Mouse (Mus musculus): Measurements from ENCODE around the gene Sec63. TPM values are rescaled to one million over a fixed set of nuclear protein-coding genes. Genes with fewer than 3 reads are reported as not detected.

The Sec63 gene
- polyA plus RNA-seq, 1 experiment from 2014 or later = 31.5 TPM

DNA sequence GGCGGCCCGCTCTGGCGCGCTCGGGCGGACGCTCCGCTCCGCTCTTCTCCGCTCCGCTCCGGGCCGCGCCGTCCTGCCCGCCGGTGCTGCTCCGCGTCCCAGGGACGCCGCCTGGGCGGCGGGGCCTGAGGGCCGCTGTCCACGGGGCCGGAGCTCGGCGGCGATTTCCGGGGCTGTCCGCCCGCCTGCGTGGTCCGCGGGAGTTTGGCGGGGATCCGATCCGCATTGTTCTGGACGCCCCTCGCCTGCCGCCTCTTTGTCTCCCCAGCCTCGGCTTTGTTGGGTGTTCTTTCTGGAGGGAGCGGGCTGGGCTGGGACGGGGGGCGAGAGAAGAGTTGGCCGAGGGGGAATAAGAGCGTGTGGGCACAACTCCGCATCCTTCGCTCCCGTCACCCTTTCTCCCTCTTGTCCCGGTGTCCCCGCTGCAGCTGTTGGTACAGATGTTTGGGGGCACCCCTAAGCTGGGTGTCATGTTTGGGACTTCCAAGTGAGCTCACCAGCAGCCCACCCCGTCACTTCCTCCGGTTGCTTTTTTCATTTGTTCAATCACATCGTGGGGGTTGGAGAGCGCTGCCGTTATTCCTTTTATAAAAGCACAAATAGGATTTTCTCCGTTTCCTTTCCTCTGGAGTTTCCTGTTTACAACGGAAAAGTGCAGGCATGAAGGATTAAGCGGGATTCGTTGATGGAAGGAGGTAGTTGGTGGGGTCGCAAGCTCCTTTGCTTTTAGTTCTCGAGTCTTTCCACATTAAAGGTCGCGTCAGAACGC, 789 bp downstream of the Sec63 start:
- Histone ChIP-seq H3K9me3 (replicated peaks) (no peaks in the 10 kb centered on the region), H3K27me3 (no peaks in the 10 kb centered on the region), H3K27ac (peak overlapping the region; percentile 94), H3K4me3 (peak overlapping the region; percentile 98), H3K4me2 (replicated peaks) (peak overlapping the region; percentile 83), H3K4me1 (peaks cover 23% of the 10 kb centered on the region), H3K9ac (peak overlapping the region; percentile 99), H3K36me3 (no peaks in the 10 kb centered on the region)
- peak; percentile 65 for ATAC-seq (ENCODE audit: low FRiP score)
- WGBS = under 1% methylated on average over 66 of the region's 66 CpGs

DNA sequence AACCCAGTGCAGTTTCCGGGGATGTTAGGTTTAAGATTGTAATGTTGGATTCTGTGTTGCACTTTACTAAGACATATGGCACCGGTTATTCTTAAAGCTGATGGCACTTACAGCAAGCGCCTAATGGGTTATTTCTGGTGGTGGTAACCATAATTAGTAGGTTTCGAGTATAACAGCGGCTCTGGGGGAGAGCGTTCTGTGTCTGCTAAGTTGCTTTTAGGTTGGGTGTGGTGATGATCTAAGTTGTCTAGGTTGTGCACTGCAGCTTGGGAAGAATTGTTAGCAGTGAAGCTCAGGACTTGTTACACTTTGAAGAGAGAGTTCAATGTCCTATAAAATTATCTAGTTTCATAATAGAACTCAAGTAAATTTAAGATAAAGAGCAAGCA, 1.4 kb downstream of the Sec63 start:
- 1% methylated on average over 6 of the region's 6 CpGs for WGBS
- Histone ChIP-seq H3K36me3 (no peaks in the 10 kb centered on the region), H3K27me3 (no peaks in the 10 kb centered on the region), H3K9ac (peak overlapping the region; percentile 99), H3K9me3 (replicated peaks) (no peaks in the 10 kb centered on the region), H3K4me2 (replicated peaks) (peak overlapping the region; percentile 83), H3K4me1 (peaks cover 23% of the 10 kb centered on the region), H3K27ac (no peak overlapping the region), H3K4me3 (peak overlapping the region; percentile 98)
- no peak for ATAC-seq (ENCODE audit: low FRiP score)

DNA sequence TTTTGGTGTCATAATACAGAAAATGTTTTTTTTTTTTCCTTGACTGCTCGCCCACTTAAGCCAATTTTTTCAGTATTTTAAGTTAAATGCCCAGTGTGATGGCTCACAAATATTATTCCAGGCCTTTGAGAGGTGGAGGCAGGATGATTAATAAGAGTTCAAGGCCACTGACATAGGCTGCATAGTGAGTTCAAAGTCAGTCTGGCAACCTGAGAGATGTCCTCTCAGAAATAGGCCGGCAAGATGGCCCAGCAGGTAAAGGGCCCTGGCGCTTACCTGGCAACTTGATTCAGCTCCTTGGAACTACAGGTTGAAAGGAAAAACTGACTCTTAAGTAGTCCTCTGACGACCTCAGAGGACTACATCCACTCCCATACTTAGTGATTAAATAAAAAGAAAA, 1.9 kb downstream of the Sec63 start:
- Histone ChIP-seq H3K27me3 (no peaks in the 10 kb centered on the region), H3K4me1 (peaks cover 23% of the 10 kb centered on the region), H3K36me3 (no peaks in the 10 kb centered on the region), H3K9me3 (replicated peaks) (no peaks in the 10 kb centered on the region), H3K9ac (peak overlapping the region; percentile 33; the same call in 1 of the 2 replicates), H3K4me3 (peak overlapping the region; percentile 98), H3K27ac (no peak overlapping the region), H3K4me2 (replicated peaks) (peak overlapping the region; percentile 83)
- 50% methylated on average over 4 of the region's 4 CpGs for WGBS
- ATAC-seq (ENCODE audit: low FRiP score) = no peak

GRCm38 (mm10) chr10:42765344-42765743, 4.0 kb downstream of the Sec63 start:
- no peak overlapping the region for H3K4me3 ChIP-seq
- ATAC-seq (ENCODE audit: low FRiP score) = no peak

DNA sequence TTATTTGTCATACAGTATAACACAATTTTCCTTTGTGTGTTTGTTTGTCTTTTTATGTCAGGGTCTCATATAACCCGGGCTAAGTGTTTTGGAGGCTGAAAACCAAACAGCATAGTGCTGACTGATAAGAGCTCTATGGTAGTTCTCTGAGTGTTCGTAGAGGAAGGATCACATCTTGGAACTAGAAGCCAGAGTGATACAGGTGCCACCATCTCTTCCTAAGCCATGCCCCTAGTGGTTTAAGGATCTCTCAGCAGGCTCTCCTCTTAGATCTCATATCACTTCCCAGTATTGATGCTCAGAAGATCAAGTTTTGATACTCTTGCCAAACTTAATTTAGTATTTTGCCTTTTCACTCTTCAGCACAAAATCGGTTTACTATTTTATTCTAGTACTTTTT, 14.2 kb downstream of the Sec63 start:
- 94% methylated on average over 3 of the region's 3 CpGs for WGBS
- no peaks in the 10 kb centered on the region for H3K27me3 ChIP-seq
- no peak overlapping the region for H3K27ac ChIP-seq
- ATAC-seq (ENCODE audit: low FRiP score) = no peak
- H3K4me3 ChIP-seq = no peak overlapping the region
- no peaks in the 10 kb centered on the region for H3K36me3 ChIP-seq
- H3K4me1 ChIP-seq = no peaks in the 10 kb centered on the region
- no peak overlapping the region for H3K4me2 ChIP-seq (replicated peaks)
- no peak overlapping the region for H3K9ac ChIP-seq
- H3K9me3 ChIP-seq (replicated peaks) = no peaks in the 10 kb centered on the region

More at GRCm38 (mm10) chr10:42765344-42765743, 4.0 kb downstream of the Sec63 start:
- Histone ChIP-seq H3K4me1 (peaks cover 23% of the 10 kb centered on the region), H3K9ac (no peak overlapping the region), H3K27me3 (no peaks in the 10 kb centered on the region), H3K4me2 (replicated peaks) (no peak overlapping the region), H3K9me3 (replicated peaks) (no peaks in the 10 kb centered on the region), H3K36me3 (no peaks in the 10 kb centered on the region), H3K27ac (no peak overlapping the region)

DNA sequence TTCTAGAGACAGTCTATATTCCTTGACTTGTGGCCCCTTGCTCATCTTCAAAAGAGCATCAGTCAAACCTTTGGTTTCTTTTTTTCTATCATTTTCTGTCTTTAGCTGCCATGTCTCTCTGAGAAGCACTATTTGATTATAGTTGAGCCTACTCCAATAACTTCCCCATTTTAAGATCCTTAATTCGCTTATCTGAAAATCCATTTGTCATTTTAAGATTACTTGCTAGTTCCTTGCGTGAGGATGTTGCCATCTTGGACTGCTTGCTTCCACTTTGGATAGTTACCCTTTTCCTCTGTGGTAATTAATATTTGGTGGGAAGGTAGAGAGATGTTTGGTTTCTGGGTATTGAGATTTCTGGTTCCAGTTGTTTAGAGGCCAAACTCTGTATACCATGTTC, 19.5 kb downstream of the Sec63 start:
- H3K4me1 ChIP-seq = no peaks in the 10 kb centered on the region
- WGBS = 94% methylated on average over 2 of the region's 2 CpGs
- no peak overlapping the region for H3K27ac ChIP-seq
- no peak for ATAC-seq (ENCODE audit: low FRiP score)
- H3K4me2 ChIP-seq (replicated peaks) = no peak overlapping the region
- no peaks in the 10 kb centered on the region for H3K27me3 ChIP-seq
- H3K9me3 ChIP-seq (replicated peaks) = no peaks in the 10 kb centered on the region
- no peak overlapping the region for H3K4me3 ChIP-seq
- H3K9ac ChIP-seq = no peak overlapping the region
- no peaks in the 10 kb centered on the region for H3K36me3 ChIP-seq

DNA sequence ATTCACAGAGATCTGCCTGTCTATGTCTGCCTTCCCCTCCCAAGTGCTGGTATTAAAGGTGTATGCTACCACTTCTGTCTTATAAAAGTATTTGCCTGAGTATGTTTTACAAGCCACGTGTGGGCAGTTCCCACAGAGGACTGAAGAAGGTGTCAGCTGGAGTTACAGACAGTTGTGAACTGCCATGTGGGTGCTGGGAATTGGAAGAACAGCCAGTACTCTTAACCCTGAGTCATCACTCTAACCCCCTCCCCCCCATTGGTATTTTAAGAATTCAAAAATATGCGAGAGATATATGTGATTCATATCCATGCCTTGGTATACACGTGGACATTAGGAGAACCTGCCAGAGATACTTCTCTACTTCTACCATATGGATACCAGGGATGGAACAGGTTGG, 20.4 kb downstream of the Sec63 start:
- no peak overlapping the region for H3K9ac ChIP-seq
- H3K27me3 ChIP-seq = no peaks in the 10 kb centered on the region
- no peak for ATAC-seq (ENCODE audit: low FRiP score)
- no peaks in the 10 kb centered on the region for H3K9me3 ChIP-seq (replicated peaks)
- no peaks in the 10 kb centered on the region for H3K36me3 ChIP-seq
- no peak overlapping the region for H3K4me2 ChIP-seq (replicated peaks)
- H3K4me3 ChIP-seq = no peak overlapping the region
- no peaks in the 10 kb centered on the region for H3K4me1 ChIP-seq
- no peak overlapping the region for H3K27ac ChIP-seq
- 62% methylated on average over 3 of the region's 3 CpGs for WGBS

- no peak overlapping the region for H3K4me2 ChIP-seq (replicated peaks)
- no peak overlapping the region for H3K27ac ChIP-seq
- WGBS = 81% methylated on average over 3 of the region's 3 CpGs
- H3K9ac ChIP-seq = no peak overlapping the region
- no peaks in the 10 kb centered on the region for H3K4me1 ChIP-seq
- ATAC-seq (ENCODE audit: low FRiP score) = no peak
- H3K9me3 ChIP-seq (replicated peaks) = no peaks in the 10 kb centered on the region
- H3K27me3 ChIP-seq = no peaks in the 10 kb centered on the region
- no peak overlapping the region for H3K4me3 ChIP-seq
- peaks cover 30% of the 10 kb centered on the region for H3K36me3 ChIP-seq
Observed at GRCm38 (mm10) chr10:42800922-42801321, 39.6 kb downstream of the Sec63 start.

- no peak overlapping the region for H3K4me3 ChIP-seq
- no peak overlapping the region for H3K9ac ChIP-seq
- WGBS = 60% methylated on average over 6 of the region's 6 CpGs
- H3K4me2 ChIP-seq (replicated peaks) = no peak overlapping the region
- ATAC-seq (ENCODE audit: low FRiP score) = no peak
- no peaks in the 10 kb centered on the region for H3K9me3 ChIP-seq (replicated peaks)
- no peak overlapping the region for H3K27ac ChIP-seq
- peaks cover 68% of the 10 kb centered on the region for H3K36me3 ChIP-seq
- no peaks in the 10 kb centered on the region for H3K4me1 ChIP-seq
- no peaks in the 10 kb centered on the region for H3K27me3 ChIP-seq
Observed at GRCm38 (mm10) chr10:42825923-42826322, 64.6 kb downstream of the Sec63 start.

DNA sequence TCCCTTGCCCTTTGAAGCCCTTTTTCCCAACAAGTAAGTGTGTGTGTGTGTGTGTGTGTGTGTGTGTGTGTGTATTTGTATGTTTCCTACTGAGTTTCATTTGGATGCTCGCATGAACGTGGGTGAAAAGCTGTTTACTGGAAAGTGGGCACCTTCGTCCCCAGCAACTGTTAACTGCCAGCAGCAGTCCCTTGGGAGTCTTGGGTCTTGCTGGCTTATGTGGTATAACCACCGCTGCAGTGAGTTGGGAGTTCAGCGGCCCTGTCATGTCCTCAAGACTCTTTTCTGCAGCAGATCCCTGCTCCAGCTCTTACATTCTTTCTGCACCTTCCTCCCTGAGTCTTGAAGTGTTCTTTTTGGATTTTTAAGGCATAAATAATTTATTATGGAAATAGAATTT, 65.9 kb downstream of the Sec63 start:
- WGBS = 89% methylated on average over 5 of the region's 5 CpGs
- H3K9ac ChIP-seq = no peak overlapping the region
- no peak for ATAC-seq (ENCODE audit: low FRiP score)
- no peaks in the 10 kb centered on the region for H3K27me3 ChIP-seq
- H3K9me3 ChIP-seq (replicated peaks) = no peaks in the 10 kb centered on the region
- H3K4me2 ChIP-seq (replicated peaks) = no peak overlapping the region
- H3K4me1 ChIP-seq = no peaks in the 10 kb centered on the region; the same call in 1 of the 2 replicates
- no peak overlapping the region for H3K4me3 ChIP-seq
- H3K27ac ChIP-seq = no peak overlapping the region
- peaks cover 71% of the 10 kb centered on the region for H3K36me3 ChIP-seq

GRCm38 (mm10) chr10:42830007-42830406, 68.7 kb downstream of the Sec63 start:
- ATAC-seq (ENCODE audit: low FRiP score) = no peak
- no peak overlapping the region for H3K4me3 ChIP-seq
- 92% methylated on average over 2 of the region's 2 CpGs for WGBS
- H3K9ac ChIP-seq = no peak overlapping the region
- peaks cover 17% of the 10 kb centered on the region for H3K4me1 ChIP-seq
- H3K4me2 ChIP-seq (replicated peaks) = no peak overlapping the region
- H3K9me3 ChIP-seq (replicated peaks) = no peaks in the 10 kb centered on the region
- H3K27ac ChIP-seq = no peak overlapping the region
- H3K36me3 ChIP-seq = peaks cover 61% of the 10 kb centered on the region
- no peaks in the 10 kb centered on the region for H3K27me3 ChIP-seq

GRCm38 (mm10) chr10:42830409-42830808, 69.1 kb downstream of the Sec63 start:
- 69% methylated on average over 6 of the region's 6 CpGs for WGBS
- H3K4me3 ChIP-seq = no peak overlapping the region
- H3K9ac ChIP-seq = no peak overlapping the region

DNA sequence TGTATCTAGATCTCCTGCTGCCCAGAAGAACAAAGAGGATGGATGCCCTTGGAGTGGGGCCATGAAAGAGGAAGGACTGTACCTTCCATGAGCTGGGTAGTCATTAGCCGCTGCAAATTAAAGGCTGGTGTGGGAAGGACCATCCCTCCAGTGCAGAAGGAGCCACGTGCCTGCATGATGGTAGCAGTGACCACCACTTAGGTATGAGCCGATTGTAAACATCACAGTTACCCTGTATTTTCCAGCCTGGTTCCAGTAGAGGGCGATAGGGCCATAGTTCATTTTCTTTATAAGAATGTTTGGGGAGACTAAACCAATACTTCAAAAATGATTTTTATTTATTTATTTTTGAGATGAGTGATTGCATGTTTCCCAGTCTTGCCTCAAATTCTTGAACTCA, 71.4 kb downstream of the Sec63 start:
- Histone ChIP-seq H3K9me3 (replicated peaks) (no peaks in the 10 kb centered on the region), H3K36me3 (peaks cover 53% of the 10 kb centered on the region), H3K4me3 (no peak overlapping the region), H3K27ac (no peak overlapping the region), H3K27me3 (no peaks in the 10 kb centered on the region), H3K9ac (no peak overlapping the region), H3K4me1 (peaks cover 17% of the 10 kb centered on the region), H3K4me2 (replicated peaks) (no peak overlapping the region)
- ATAC-seq (ENCODE audit: low FRiP score) = peak; percentile 41; the same call in 1 of the 2 replicates
- WGBS = 52% methylated on average over 4 of the region's 4 CpGs

More at GRCm38 (mm10) chr10:42830409-42830808, 69.1 kb downstream of the Sec63 start:
- Histone ChIP-seq H3K4me2 (replicated peaks) (no peak overlapping the region), H3K27me3 (no peaks in the 10 kb centered on the region), H3K27ac (no peak overlapping the region), H3K4me1 (peaks cover 17% of the 10 kb centered on the region), H3K36me3 (peaks cover 57% of the 10 kb centered on the region), H3K9me3 (replicated peaks) (no peaks in the 10 kb centered on the region)
- ATAC-seq (ENCODE audit: low FRiP score) = no peak

Measured in hindbrain, embryonic 12.5 days (tissue).